Mouse (Mus musculus) liver, embryonic 14.5 days (tissue): ENCODE measurements around the gene Itga6. TPM values are rescaled to one million over a fixed set of nuclear protein-coding genes. Genes with fewer than 3 reads are reported as not detected.

Source experiments
- ATAC-seq: fragments of 200-750 bp; cut with Nextera tagmentation; 2 replicates; pipeline ENCODE4 v1.8.0; 2017; ENCODE audit warnings: moderate number of reproducible peaks, mild to moderate bottlenecking, moderate library complexity; ENCODE audit not compliant: insufficient read depth
- DNase-seq, 3 experiments: peaks; one replicate each; pipeline ENCODE4 v3.0.0-alpha.2; 2012 to 2013; ENCODE audit warnings: low read depth in 3 of 3, low spot score in 3 of 3
- H3K27ac ChIP-seq: fragments of 300-500 bp; sonication (generic); 2 replicates; pipeline ENCODE4 v1.5.1; 2014; ENCODE audit warnings: moderate library complexity, mild to moderate bottlenecking, control low read depth, inconsistent platforms
- H3K27me3 ChIP-seq: fragments of 300-500 bp; sonication (generic); 2 replicates; pipeline ENCODE4 v1.6.1; 2014; ENCODE audit warnings: mild to moderate bottlenecking, low read length, moderate library complexity; ENCODE audit not compliant: control insufficient read depth, insufficient read depth
- H3K36me3 ChIP-seq: fragments of 300-500 bp; sonication (generic); replicated peaks from 2 replicates; pipeline ENCODE4 v1.6.1; 2014; ENCODE audit warnings: low read depth; ENCODE audit not compliant: control insufficient read depth, insufficient read depth
- H3K4me1 ChIP-seq, 2 experiments: fragments of 200-500 bp in 1 of 2; fragments of 300-500 bp in 1 of 2; sonication (generic) in 1 of 2; replicated peaks; 2 replicates each; pipeline ENCODE4 v1.6.1; 2012 to 2014; ENCODE audit warnings: antibody characterized with exemption in 1 of 2, inconsistent platforms in 1 of 2, low read length in 1 of 2; ENCODE audit not compliant: control insufficient read depth in 2 of 2, insufficient read depth in 2 of 2
- H3K4me2 ChIP-seq: fragments of 300-500 bp; sonication (generic); 2 replicates; pipeline ENCODE4 v1.6.1; 2014; ENCODE audit warnings: low read depth, mild to moderate bottlenecking, control low read depth, moderate library complexity
- H3K4me3 ChIP-seq, 2 experiments: fragments of 200-500 bp in 1 of 2; fragments of 300-500 bp in 1 of 2; sonication (generic) in 1 of 2; 2 replicates each; pipeline ENCODE4 v1.5.1; 2012 to 2014; ENCODE audit warnings: low read depth in 2 of 2, low read length in 2 of 2, mild to moderate bottlenecking in 2 of 2, control low read depth in 1 of 2, inconsistent platforms in 1 of 2, moderate library complexity in 1 of 2; ENCODE audit not compliant: insufficient read depth in 1 of 2
- H3K9ac ChIP-seq: fragments of 300-500 bp; sonication (generic); replicated peaks from 2 replicates; pipeline ENCODE4 v1.6.1; 2014; ENCODE audit warnings: mild to moderate bottlenecking, control low read depth, moderate library complexity
- H3K9me3 ChIP-seq: fragments of 300-500 bp; sonication (generic); 2 replicates; pipeline ENCODE4 v1.6.1; 2016; ENCODE audit warnings: low read length, mixed read lengths; ENCODE audit not compliant: control insufficient read depth
- CTCF ChIP-seq: IDR thresholded peaks from 2 replicates; pipeline ENCODE4 v1.5.1; 2016; ENCODE audit warnings: antibody characterized with exemption, low read depth, control low read depth
- EP300 ChIP-seq: IDR thresholded peaks from 2 replicates; pipeline ENCODE4 v1.6.1; 2016; ENCODE audit warnings: antibody characterized with exemption, low read depth
- WGBS: fragments of 180-500 bp; shearing (Covaris S2); extraction: QIAGEN DNeasy Blood & Tissue Kit; methylation state at CpG from one replicate; pipeline ENCODE4 v1.1.7; 2014; ENCODE audit not compliant: insufficient replicate concordance; 5-methylcytosine and 5-hydroxymethylcytosine counted together
- polyA plus RNA-seq, 2 experiments: library from polyadenylated mRNA; depleted of rRNA in 1 of 2; stranded (reverse) in 1 of 2; unstranded in 1 of 2; fragments of >200 nt; fragmentation: Nextera tagmentation in 1 of 2; extraction: Ambion mirVana in 1 of 2; gene quantifications; 2 replicates each; pipeline versions ENCODE4 v1.2.1 to v1.2.3; 2012 to 2014

Gene Itga6
- polyA plus RNA-seq, 2 experiments, result 5.5 to 6.2 TPM

GRCm38 (mm10) chr2:71863531-71864173 lies 118.2 kb downstream of the Itga6 start:
- DNase-seq (no peak), ATAC-seq (no peak)
- Histone ChIP-seq H3K9me3 (no peaks in the 10 kb centered on the region), H3K36me3 (no peaks in the 10 kb centered on the region), H3K4me1 (peaks cover 0 to 13% of the 10 kb centered on the region in 2 experiments; a peak in 2 of 4 replicates), H3K27ac (no peak overlapping the region), H3K27me3 (no peaks in the 10 kb centered on the region), H3K4me3 (no peak overlapping the region), H3K9ac (no peak overlapping the region), H3K4me2 (no peak overlapping the region)
- 49% methylated on average over 5 of the region's 5 CpGs for WGBS
- TF ChIP-seq CTCF, result no peak

- no peaks in the 10 kb centered on the region for H3K27me3 ChIP-seq
- no peaks in the 10 kb centered on the region for H3K36me3 ChIP-seq
- H3K9me3 ChIP-seq, result no peaks in the 10 kb centered on the region
- TF ChIP-seq EP300 (no peak), CTCF (no peak)
- no peak overlapping the region for H3K4me3 ChIP-seq
- no peak overlapping the region for H3K4me2 ChIP-seq
- no peak overlapping the region for H3K9ac ChIP-seq
- 25% methylated on average over 3 of the region's 3 CpGs for WGBS
- H3K27ac ChIP-seq, result no peak overlapping the region
- peaks cover 0 to 13% of the 10 kb centered on the region in 2 experiments; a peak in 2 of 4 replicates for H3K4me1 ChIP-seq
- no peak for DNase-seq
- ATAC-seq, result no peak
These were observed 119.6 kb downstream of the Itga6 start for GRCm38 (mm10) chr2:71865022-71865421.

GRCm38 (mm10) chr2:71865935-71866334 lies 120.5 kb downstream of the Itga6 start:
- WGBS, result 36% methylated on average over 3 of the region's 3 CpGs
- H3K27me3 ChIP-seq, result no peaks in the 10 kb centered on the region
- no peak for TF ChIP-seq CTCF
- no peak for TF ChIP-seq EP300
- H3K27ac ChIP-seq, result no peak overlapping the region
- H3K9me3 ChIP-seq, result no peaks in the 10 kb centered on the region
- ATAC-seq (no peak), DNase-seq (no peak)
- no peak overlapping the region for H3K4me2 ChIP-seq
- no peak overlapping the region for H3K4me3 ChIP-seq
- H3K9ac ChIP-seq, result no peak overlapping the region
- H3K36me3 ChIP-seq, result no peaks in the 10 kb centered on the region
- peaks cover 0 to 11% of the 10 kb centered on the region in 2 experiments; a peak in 2 of 4 replicates for H3K4me1 ChIP-seq

- Histone ChIP-seq H3K36me3 (no peaks in the 10 kb centered on the region), H3K4me2 (no peak overlapping the region), H3K27me3 (no peaks in the 10 kb centered on the region), H3K27ac (no peak overlapping the region), H3K9me3 (no peaks in the 10 kb centered on the region), H3K9ac (no peak overlapping the region), H3K4me1 (peaks cover 0 to 9% of the 10 kb centered on the region in 2 experiments; a peak in 2 of 4 replicates), H3K4me3 (no peak overlapping the region)
- DNase-seq, result no peak
- 9% methylated on average over 1 of the region's 1 CpGs for WGBS
- no peak for ATAC-seq
- no peak for TF ChIP-seq CTCF
- no peak for TF ChIP-seq EP300
These were observed 121.1 kb downstream of the Itga6 start for GRCm38 (mm10) chr2:71866565-71866964.

DNA sequence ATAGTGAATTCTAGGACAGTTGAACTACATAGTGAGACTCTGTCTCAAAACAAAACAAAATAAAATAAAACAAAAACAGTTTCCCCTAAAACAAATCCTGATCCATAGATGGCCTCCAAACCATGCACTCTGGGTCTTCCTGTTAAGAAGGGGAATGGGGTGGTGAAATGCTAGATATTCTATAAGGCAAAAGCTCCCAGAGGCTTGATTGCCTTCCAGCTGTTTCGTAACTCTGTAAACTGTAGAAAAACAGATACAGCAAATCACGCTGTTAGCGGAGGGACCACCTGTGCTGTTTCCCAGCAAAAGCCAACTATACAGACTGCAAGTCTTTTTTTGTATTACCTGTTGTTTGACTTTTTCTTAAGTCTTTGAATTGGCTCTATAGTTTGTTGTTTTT lies 121.6 kb downstream of the Itga6 start:
- Histone ChIP-seq H3K4me3 (no peak overlapping the region), H3K9ac (no peak overlapping the region), H3K4me1 (peaks cover 0 to 9% of the 10 kb centered on the region in 2 experiments; a peak in 3 of 4 replicates), H3K36me3 (no peaks in the 10 kb centered on the region), H3K27me3 (no peaks in the 10 kb centered on the region), H3K4me2 (no peak overlapping the region), H3K27ac (no peak overlapping the region), H3K9me3 (no peaks in the 10 kb centered on the region)
- no peak for ATAC-seq
- TF ChIP-seq EP300 (no peak), CTCF (no peak)
- WGBS, result 47% methylated on average over 3 of the region's 3 CpGs
- DNase-seq, result no peak
